Mouse (Mus musculus): ENCODE measurements around the gene Naxe.

DNA sequence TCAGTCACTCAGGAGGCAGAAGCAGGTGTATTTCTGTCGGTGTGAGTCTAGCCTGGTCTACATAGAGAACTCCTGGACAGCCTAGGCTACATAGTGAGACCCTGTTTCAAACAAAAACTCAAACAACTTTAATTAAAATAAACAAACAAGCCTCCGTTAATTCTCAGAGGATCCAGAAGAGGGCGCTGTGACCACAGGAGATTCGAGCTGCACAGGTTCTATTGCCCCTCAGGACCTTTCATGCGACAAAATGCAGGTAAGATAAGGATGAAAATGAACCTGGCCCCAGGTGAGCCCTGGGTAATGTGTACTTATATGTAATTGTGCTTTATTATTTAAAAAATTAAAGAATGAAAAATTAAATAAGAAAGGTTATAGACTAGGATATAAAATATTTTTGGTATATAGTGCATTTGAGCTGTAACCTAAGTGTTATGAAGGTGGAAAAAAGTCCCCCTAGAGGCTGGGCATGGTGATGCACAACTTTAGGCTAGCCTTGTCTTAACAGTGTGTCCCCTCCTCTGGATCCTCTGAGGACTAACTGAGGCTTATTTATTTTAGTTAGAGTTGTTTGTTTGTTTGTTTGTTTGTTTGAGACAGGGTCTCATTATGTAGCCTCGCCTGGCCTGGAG lies 47.5 kb downstream of the Naxe start:
- TF ChIP-seq POLR2A (IDR thresholded peaks at IDR 0.05; ENCODE audit: borderline replicate concordance, insufficient read depth, low read length) (no peak), CTCF (IDR thresholded peaks at IDR 0.05; ENCODE audit: borderline replicate concordance, insufficient read depth, low read depth, low read length) (peak; percentile 64; the same call in 1 of the 2 replicates)

Data from cerebellum, adult 2 months (tissue).